Mouse (Mus musculus) E14TG2a.4 (cell line): ENCODE measurements at regions not wholly inside any gene's neighbourhood (a gene's known extent, or its start where the extent isn't known, plus 50 kb on each side); places are given as distances from the start of the nearest gene placed in this dataset.

ENCODE experiments used
- H3K27me3 ChIP-seq: 2 replicates; pipeline ENCODE4 v1.6.1; 2014; ENCODE audit warnings: low read length, control low read depth; ENCODE audit not compliant: insufficient read depth
- H3K36me3 ChIP-seq: 2 replicates; pipeline ENCODE4 v1.6.1; 2014; ENCODE audit warnings: low read length, control low read depth; ENCODE audit not compliant: insufficient read depth
- H3K4me1 ChIP-seq: replicated peaks from 2 replicates; pipeline ENCODE4 v1.6.1; 2014; ENCODE audit warnings: low read depth, low read length, control low read depth
- H3K4me3 ChIP-seq: replicated peaks from 2 replicates; pipeline ENCODE4 v1.5.1; 2014; ENCODE audit warnings: mild to moderate bottlenecking, low read length
- H3K9me3 ChIP-seq: 2 replicates; pipeline ENCODE4 v1.6.1; 2014; ENCODE audit warnings: low read length, control low read depth
- CTCF ChIP-seq: conservative IDR thresholded peaks from 2 replicates; pipeline ENCODE4 v1.5.1; 2014; ENCODE audit warnings: low read length
- NANOG ChIP-seq: IDR thresholded peaks from 2 replicates; pipeline ENCODE4 v1.6.1; 2014; ENCODE audit warnings: borderline replicate concordance, low read length, mixed read lengths
- POU5F1 ChIP-seq: IDR thresholded peaks from 2 replicates; pipeline ENCODE4 v1.6.1; 2014; ENCODE audit warnings: low read length, borderline replicate concordance

DNA sequence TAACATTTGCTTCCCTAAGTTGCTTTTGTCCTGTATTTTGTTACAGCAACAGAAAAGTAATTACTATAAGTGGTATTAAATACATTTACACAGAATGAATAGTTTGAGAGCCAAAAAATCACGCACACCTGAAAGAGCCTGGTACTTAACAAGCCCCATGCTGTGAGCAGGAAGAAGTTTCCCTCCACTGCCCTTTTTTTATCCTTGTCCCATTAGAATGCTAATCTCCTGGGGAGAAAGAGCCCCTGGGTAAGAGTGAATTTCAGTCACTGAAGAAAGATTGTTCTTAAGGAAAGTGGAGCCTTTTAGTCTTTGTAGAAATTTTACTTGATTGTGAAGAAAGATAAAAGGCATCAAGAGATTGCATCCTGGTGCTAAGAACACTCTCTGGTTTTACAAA lies 980.2 kb downstream of the Dpp10 start:
- H3K4me3 ChIP-seq, result no peak overlapping the region
- no peaks in the 10 kb centered on the region for H3K27me3 ChIP-seq
- peaks cover 19% of the 10 kb centered on the region for H3K4me1 ChIP-seq
- no peaks in the 10 kb centered on the region for H3K36me3 ChIP-seq
- TF ChIP-seq NANOG, result peak; percentile 57; the same call in 1 of the 2 replicates
- TF ChIP-seq CTCF, result no peak
- no peak for TF ChIP-seq POU5F1
- no peaks in the 10 kb centered on the region for H3K9me3 ChIP-seq
